Mouse (Mus musculus): ENCODE measurements around the gene Cct2. TPM values are rescaled to one million over a fixed set of nuclear protein-coding genes. Genes with fewer than 3 reads are reported as not detected.

The Cct2 gene
- polyA plus RNA-seq, 1 experiment from 2014 or later, result 235 TPM

- Histone ChIP-seq H3K27ac (no peak overlapping the region), H3K4me1 (peaks cover 8% of the 10 kb centered on the region), H3K27me3 (peaks cover 6% of the 10 kb centered on the region), H3K9ac (no peak overlapping the region), H3K9me3 (no peaks in the 10 kb centered on the region), H3K4me2 (no peak overlapping the region), H3K36me3 (no peaks in the 10 kb centered on the region), H3K4me3 (no peak overlapping the region)
- ATAC-seq (ENCODE audit: borderline replicate concordance, extremely low read depth, low FRiP score, low TSS enrichment), result no peak
- 22% methylated on average over 21 of the region's 21 CpGs for WGBS
Observed at GRCm38 (mm10) chr10:117021020-117021754, 42.4 kb downstream of the Cct2 start.

- Histone ChIP-seq H3K4me2 (no peak overlapping the region), H3K9ac (no peak overlapping the region), H3K4me3 (no peak overlapping the region), H3K4me1 (peaks cover 13% of the 10 kb centered on the region), H3K9me3 (no peaks in the 10 kb centered on the region), H3K27me3 (no peaks in the 10 kb centered on the region; the same call in 1 of the 2 replicates), H3K36me3 (no peaks in the 10 kb centered on the region), H3K27ac (no peak overlapping the region)
- ATAC-seq (ENCODE audit: borderline replicate concordance, extremely low read depth, low FRiP score, low TSS enrichment), result no peak
- WGBS, result 70% methylated on average over 7 of the region's 7 CpGs
Observed at GRCm38 (mm10) chr10:117018281-117018840, 45.3 kb downstream of the Cct2 start.

- Histone ChIP-seq H3K4me3 (no peak overlapping the region), H3K9ac (no peak overlapping the region), H3K4me2 (no peak overlapping the region), H3K4me1 (peaks cover 12% of the 10 kb centered on the region), H3K27ac (0 out of 2 replicates have a peak overlapping the region, but pooled peaks have one; percentile 25), H3K9me3 (no peaks in the 10 kb centered on the region), H3K27me3 (no peaks in the 10 kb centered on the region), H3K36me3 (no peaks in the 10 kb centered on the region)
- peak; percentile 40; the same call in 1 of the 2 replicates for ATAC-seq (ENCODE audit: borderline replicate concordance, extremely low read depth, low FRiP score, low TSS enrichment)
- 59% methylated on average over 5 of the region's 5 CpGs for WGBS
Observed at GRCm38 (mm10) chr10:117014565-117014964, 49.0 kb downstream of the Cct2 start.

- H3K9ac ChIP-seq, result no peak overlapping the region
- H3K27me3 ChIP-seq, result no peaks in the 10 kb centered on the region
- ATAC-seq (ENCODE audit: borderline replicate concordance, extremely low read depth, low FRiP score, low TSS enrichment), result peak; percentile 90
- H3K4me1 ChIP-seq, result peaks cover 12% of the 10 kb centered on the region
- no peaks in the 10 kb centered on the region for H3K36me3 ChIP-seq
- 6% methylated on average over 12 of the region's 12 CpGs for WGBS
- no peaks in the 10 kb centered on the region for H3K9me3 ChIP-seq
- no peak overlapping the region for H3K4me3 ChIP-seq
- H3K4me2 ChIP-seq, result peak overlapping the region; percentile 23
- peak overlapping the region; percentile 25 for H3K27ac ChIP-seq
Observed at GRCm38 (mm10) chr10:117013689-117014390, 49.8 kb downstream of the Cct2 start.

- no peak overlapping the region for H3K9ac ChIP-seq
Observed at GRCm38 (mm10) chr10:117011047-117011446, 52.6 kb downstream of the Cct2 start.

GRCm38 (mm10) chr10:117009691-117010090 is 53.9 kb downstream of the Cct2 start:
- 85% methylated on average over 6 of the region's 6 CpGs for WGBS
- H3K9me3 ChIP-seq, result no peaks in the 10 kb centered on the region
- H3K4me1 ChIP-seq, result peaks cover 9% of the 10 kb centered on the region
- no peak overlapping the region for H3K27ac ChIP-seq
- no peak overlapping the region for H3K4me2 ChIP-seq
- no peak overlapping the region for H3K9ac ChIP-seq
- no peaks in the 10 kb centered on the region for H3K36me3 ChIP-seq
- ATAC-seq (ENCODE audit: borderline replicate concordance, extremely low read depth, low FRiP score, low TSS enrichment), result no peak
- no peaks in the 10 kb centered on the region for H3K27me3 ChIP-seq
- no peak overlapping the region for H3K4me3 ChIP-seq

More at GRCm38 (mm10) chr10:117011047-117011446, 52.6 kb downstream of the Cct2 start:
- no peaks in the 10 kb centered on the region for H3K36me3 ChIP-seq
- no peaks in the 10 kb centered on the region for H3K9me3 ChIP-seq
- H3K4me1 ChIP-seq, result peaks cover 12% of the 10 kb centered on the region
- no peak overlapping the region for H3K27ac ChIP-seq
- 57% methylated on average over 8 of the region's 8 CpGs for WGBS
- no peak overlapping the region for H3K4me2 ChIP-seq
- H3K27me3 ChIP-seq, result no peaks in the 10 kb centered on the region
- H3K4me3 ChIP-seq, result no peak overlapping the region
- no peak for ATAC-seq (ENCODE audit: borderline replicate concordance, extremely low read depth, low FRiP score, low TSS enrichment)

- ATAC-seq (ENCODE audit: borderline replicate concordance, extremely low read depth, low FRiP score, low TSS enrichment), result no peak
- WGBS, result 59% methylated on average over 12 of the region's 12 CpGs
- no peak overlapping the region for H3K27ac ChIP-seq
Observed at GRCm38 (mm10) chr10:117005707-117006464, 57.7 kb downstream of the Cct2 start.

GRCm38 (mm10) chr10:117004695-117005094 is 58.9 kb downstream of the Cct2 start:
- no peak overlapping the region for H3K4me2 ChIP-seq
- no peak for ATAC-seq (ENCODE audit: borderline replicate concordance, extremely low read depth, low FRiP score, low TSS enrichment)
- H3K4me1 ChIP-seq, result no peaks in the 10 kb centered on the region
- no peaks in the 10 kb centered on the region for H3K36me3 ChIP-seq
- whole genome bisulfite sequencing, result 73% methylated on average over 5 of the region's 5 CpGs
- no peaks in the 10 kb centered on the region for H3K9me3 ChIP-seq
- H3K9ac ChIP-seq, result no peak overlapping the region
- no peak overlapping the region for H3K27ac ChIP-seq
- no peak overlapping the region for H3K4me3 ChIP-seq
- no peaks in the 10 kb centered on the region for H3K27me3 ChIP-seq

More at GRCm38 (mm10) chr10:117005707-117006464, 57.7 kb downstream of the Cct2 start:
- Histone ChIP-seq H3K4me2 (no peak overlapping the region), H3K9me3 (no peaks in the 10 kb centered on the region), H3K9ac (no peak overlapping the region), H3K36me3 (no peaks in the 10 kb centered on the region), H3K4me3 (no peak overlapping the region), H3K4me1 (no peaks in the 10 kb centered on the region), H3K27me3 (no peaks in the 10 kb centered on the region)

Other genes starting within 250 kb of the Cct2 start
- 0.09 TPM in 1 of 2 replicates, not detected in the other for gene Myrfl, start 166.9 kb downstream of the Cct2 start, polyA plus RNA-seq (2015; fragmentation: Nextera tagmentation; extraction: Ambion mirVana)
- gene Rab3ip, start 113.0 kb downstream of the Cct2 start, polyA plus RNA-seq (2015; fragmentation: Nextera tagmentation; extraction: Ambion mirVana), result 31.1 and 32.3 TPM in 2 replicates
- gene Gm10271, start 91.2 kb downstream of the Cct2 start, polyA plus RNA-seq (2015; fragmentation: Nextera tagmentation; extraction: Ambion mirVana), result not detected in 2 replicates
- 0.14 and 0.28 TPM in 2 replicates for gene Best3, start 77.5 kb downstream of the Cct2 start, polyA plus RNA-seq (2015; fragmentation: Nextera tagmentation; extraction: Ambion mirVana)
- 0.88 and 1.2 TPM in 2 replicates for gene Lrrc10, start 18.5 kb downstream of the Cct2 start, polyA plus RNA-seq (2015; fragmentation: Nextera tagmentation; extraction: Ambion mirVana)
- 14.5 and 17.4 TPM in 2 replicates for gene Frs2, start 84.7 kb upstream of the Cct2 start, polyA plus RNA-seq (2015; fragmentation: Nextera tagmentation; extraction: Ambion mirVana)
- gene Yeats4, start 160.7 kb upstream of the Cct2 start, polyA plus RNA-seq (2015; fragmentation: Nextera tagmentation; extraction: Ambion mirVana), result 59.3 and 60.6 TPM in 2 replicates
- not detected in 2 replicates for gene 9530003J23Rik, start 174.9 kb upstream of the Cct2 start, polyA plus RNA-seq (2015; fragmentation: Nextera tagmentation; extraction: Ambion mirVana)
- gene Lyz2, start 218.5 kb upstream of the Cct2 start, polyA plus RNA-seq (2015; fragmentation: Nextera tagmentation; extraction: Ambion mirVana), result 170 and 197 TPM in 2 replicates
- 0.44 and 0.50 TPM in 2 replicates for gene Lyz1, start 229.1 kb upstream of the Cct2 start, polyA plus RNA-seq (2015; fragmentation: Nextera tagmentation; extraction: Ambion mirVana)

Measured in lung, embryonic 15.5 days (tissue).